Mouse (Mus musculus) midbrain, postnatal 0 days (tissue): ENCODE results near the gene Eogt. TPM values are rescaled to one million over a fixed set of nuclear protein-coding genes. Genes with fewer than 3 reads are reported as not detected.

Source experiments
- ATAC-seq: fragments of 200-750 bp; cut with Nextera tagmentation; 2 replicates; pipeline ENCODE4 v1.8.0; 2017; ENCODE audit warnings: moderate number of reproducible peaks, mild to moderate bottlenecking, moderate TSS enrichment, moderate library complexity; ENCODE audit not compliant: low FRiP score
- DNase-seq: peaks from one replicate; pipeline ENCODE4 v3.0.0-alpha.2; 2015; ENCODE audit warnings: low spot score
- H3K27ac ChIP-seq: fragments of 300-500 bp; sonication (generic); 2 replicates; pipeline ENCODE4 v1.5.1; 2014; ENCODE audit warnings: low read depth, mild to moderate bottlenecking, low read length, mixed read lengths
- H3K27me3 ChIP-seq: fragments of 300-500 bp; sonication (generic); 2 replicates; pipeline ENCODE4 v1.6.1; 2014; ENCODE audit warnings: low read length, control low read depth, mixed read lengths; ENCODE audit not compliant: insufficient read depth
- H3K36me3 ChIP-seq: fragments of 300-500 bp; sonication (generic); 2 replicates; pipeline ENCODE4 v1.6.1; 2014; ENCODE audit warnings: low read length, control low read depth, mixed read lengths; ENCODE audit not compliant: insufficient read depth
- H3K4me1 ChIP-seq: fragments of 300-500 bp; sonication (generic); 2 replicates; pipeline ENCODE4 v1.6.1; 2014; ENCODE audit warnings: mild to moderate bottlenecking, control low read depth, antibody characterized with exemption, low read length, mixed read lengths; ENCODE audit not compliant: insufficient read depth
- H3K4me2 ChIP-seq: fragments of 300-500 bp; sonication (generic); 2 replicates; pipeline ENCODE4 v1.6.1; 2014; ENCODE audit warnings: low read depth, mild to moderate bottlenecking, low read length, mixed read lengths; ENCODE audit not compliant: poor library complexity, severe bottlenecking
- H3K4me3 ChIP-seq: fragments of 300-500 bp; sonication (generic); 2 replicates; pipeline ENCODE4 v1.5.1; 2014; ENCODE audit warnings: low read depth, mild to moderate bottlenecking, low read length, moderate library complexity
- H3K9ac ChIP-seq: fragments of 300-500 bp; sonication (generic); replicated peaks from 2 replicates; pipeline ENCODE4 v1.6.1; 2014; ENCODE audit warnings: mild to moderate bottlenecking, low read length, moderate library complexity, mixed read lengths; ENCODE audit not compliant: poor library complexity, severe bottlenecking
- H3K9me3 ChIP-seq: fragments of 300-500 bp; sonication (generic); 2 replicates; pipeline ENCODE4 v1.6.1; 2016; ENCODE audit warnings: low read length, control low read depth
- CTCF ChIP-seq: IDR thresholded peaks from 2 replicates; pipeline ENCODE4 v1.5.1; 2016; ENCODE audit warnings: antibody characterized with exemption, mild to moderate bottlenecking
- WGBS: fragments of 180-500 bp; shearing (Covaris S2); extraction: QIAGEN DNeasy Blood & Tissue Kit; methylation state at CpG from one replicate; pipeline ENCODE4 v1.1.7; 2014; 5-methylcytosine and 5-hydroxymethylcytosine counted together
- polyA plus RNA-seq: library from polyadenylated mRNA; unstranded; fragments of >200 nt; fragmentation: Nextera tagmentation; extraction: Ambion mirVana; gene quantifications from 2 replicates; pipeline ENCODE4 v1.2.1, GENCODE M21; 2015
- total RNA-seq: library from RNA; depleted of rRNA; stranded (reverse); fragments of >200 nt; gene quantifications from 2 replicates; pipeline ENCODE4 v1.2.3, GENCODE M21; 2014

Gene Eogt
- total and polyA plus RNA-seq, 2 experiments from 2014 or later: 11.7 to 25.2 TPM

- no peak for DNase-seq
- Histone ChIP-seq H3K36me3 (peaks cover 18% of the 10 kb centered on the region; the same call in 1 of the 2 replicates), H3K27me3 (no peaks in the 10 kb centered on the region), H3K4me1 (no peaks in the 10 kb centered on the region), H3K9me3 (no peaks in the 10 kb centered on the region), H3K4me2 (no peak overlapping the region), H3K9ac (no peak overlapping the region), H3K27ac (no peak overlapping the region), H3K4me3 (no peak overlapping the region)
- no peak for TF ChIP-seq CTCF
- WGBS: 87% methylated on average over 5 of the region's 5 CpGs
- no peak for ATAC-seq
Measured at GRCm38 (mm10) chr6:97132707-97133303, 16.2 kb downstream of the Eogt start.

DNA sequence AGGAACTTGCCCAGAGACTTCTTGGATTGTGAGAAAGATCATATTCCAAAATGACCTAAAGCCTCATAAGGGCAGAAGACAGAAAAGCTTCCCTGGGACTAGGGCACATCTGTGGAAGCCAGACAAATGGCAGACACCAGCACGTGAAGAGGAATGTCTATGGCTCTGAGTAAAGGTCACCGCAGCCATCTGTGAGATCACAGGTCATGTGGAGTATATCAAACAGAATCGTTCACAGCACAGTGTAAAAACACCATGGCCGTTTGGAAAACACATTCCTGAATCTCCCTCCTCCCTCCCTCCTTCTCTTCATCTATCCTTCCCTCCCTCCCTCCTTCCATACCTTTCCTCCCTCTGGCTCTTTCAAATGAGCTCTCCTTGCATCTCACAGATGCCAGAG lies 17.2 kb downstream of the Eogt start:
- TF ChIP-seq CTCF: no peak
- 70% methylated on average over 4 of the region's 4 CpGs for WGBS
- Histone ChIP-seq H3K4me1 (no peaks in the 10 kb centered on the region), H3K27ac (no peak overlapping the region), H3K4me2 (no peak overlapping the region), H3K36me3 (peaks cover 18% of the 10 kb centered on the region; the same call in 1 of the 2 replicates), H3K27me3 (no peaks in the 10 kb centered on the region), H3K9me3 (no peaks in the 10 kb centered on the region), H3K9ac (no peak overlapping the region), H3K4me3 (no peak overlapping the region)
- DNase-seq (no peak), ATAC-seq (no peak)

GRCm38 (mm10) chr6:97130979-97131378 lies 18.0 kb downstream of the Eogt start:
- ATAC-seq (no peak), DNase-seq (no peak)
- Histone ChIP-seq H3K36me3 (peaks cover 18% of the 10 kb centered on the region; the same call in 1 of the 2 replicates), H3K27ac (no peak overlapping the region), H3K9ac (no peak overlapping the region), H3K9me3 (no peaks in the 10 kb centered on the region), H3K27me3 (no peaks in the 10 kb centered on the region), H3K4me1 (no peaks in the 10 kb centered on the region), H3K4me3 (no peak overlapping the region), H3K4me2 (no peak overlapping the region)
- TF ChIP-seq CTCF: peak; percentile 40
- 72% methylated on average over 5 of the region's 5 CpGs for WGBS

- no peak overlapping the region for H3K4me2 ChIP-seq
- TF ChIP-seq CTCF: no peak
- 0 out of 2 replicates have a peak, but pooled peaks cover 6% of the 10 kb centered on the region for H3K36me3 ChIP-seq
- ATAC-seq (no peak), DNase-seq (peak; percentile 42)
- no peak overlapping the region for H3K4me3 ChIP-seq
- H3K9me3 ChIP-seq: no peaks in the 10 kb centered on the region
- 77% methylated on average over 10 of the region's 10 CpGs for WGBS
- H3K27ac ChIP-seq: no peak overlapping the region
- no peaks in the 10 kb centered on the region for H3K4me1 ChIP-seq
- no peaks in the 10 kb centered on the region for H3K27me3 ChIP-seq
- H3K9ac ChIP-seq: no peak overlapping the region
Measured at GRCm38 (mm10) chr6:97124336-97125010, 24.5 kb downstream of the Eogt start.

DNA sequence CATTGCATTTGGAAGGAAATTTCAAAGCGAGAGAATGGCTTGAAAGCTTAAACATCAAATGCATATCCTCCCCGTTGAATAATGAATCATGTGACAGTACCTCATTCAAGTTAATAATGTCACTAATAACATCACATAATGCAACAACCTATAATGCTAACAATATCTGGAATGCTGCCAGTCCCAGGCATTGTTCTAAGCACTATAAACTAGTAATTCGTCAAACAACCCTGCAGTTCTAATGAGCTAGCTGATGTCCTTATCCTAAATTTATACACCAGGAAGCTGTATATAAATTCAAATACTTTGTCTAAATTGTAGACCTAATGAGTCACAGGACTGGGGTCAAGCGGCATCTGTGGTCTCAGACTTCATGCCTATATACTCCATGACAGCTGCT lies 28.1 kb downstream of the Eogt start:
- ATAC-seq (no peak), DNase-seq (peak; percentile 26)
- Histone ChIP-seq H3K4me1 (no peaks in the 10 kb centered on the region), H3K4me3 (no peak overlapping the region), H3K9me3 (no peaks in the 10 kb centered on the region), H3K36me3 (peaks cover 13% of the 10 kb centered on the region), H3K4me2 (no peak overlapping the region), H3K27ac (no peak overlapping the region), H3K27me3 (no peaks in the 10 kb centered on the region), H3K9ac (no peak overlapping the region)
- no peak for TF ChIP-seq CTCF
- WGBS: 84% methylated on average over 4 of the region's 4 CpGs

GRCm38 (mm10) chr6:97118327-97118726 lies 30.7 kb downstream of the Eogt start:
- Histone ChIP-seq H3K9me3 (no peaks in the 10 kb centered on the region), H3K9ac (no peak overlapping the region), H3K4me3 (no peak overlapping the region), H3K27me3 (no peaks in the 10 kb centered on the region), H3K36me3 (peaks cover 13% of the 10 kb centered on the region), H3K27ac (no peak overlapping the region), H3K4me2 (no peak overlapping the region), H3K4me1 (no peaks in the 10 kb centered on the region)
- no peak for DNase-seq
- WGBS: 76% methylated on average over 3 of the region's 3 CpGs
- no peak for ATAC-seq
- TF ChIP-seq CTCF: no peak
